Mouse (Mus musculus) midbrain, embryonic 14.5 days (tissue): Measurements from ENCODE around the gene Chdh. TPM values are rescaled to one million over a fixed set of nuclear protein-coding genes. Genes with fewer than 3 reads are reported as not detected.

Source experiments
- ATAC-seq: fragments of 200-750 bp; cut with Nextera tagmentation; 2 replicates; pipeline ENCODE4 v1.8.0; 2017; ENCODE audit warnings: moderate number of reproducible peaks, moderate library complexity; ENCODE audit not compliant: low FRiP score, low TSS enrichment
- DNase-seq: peaks from one replicate; pipeline ENCODE4 v3.0.0-alpha.2; 2015
- H3K27ac ChIP-seq: fragments of 300-500 bp; sonication (generic); replicated peaks from 2 replicates; pipeline ENCODE4 v1.5.1; 2014; ENCODE audit warnings: mild to moderate bottlenecking, low read depth, low read length, moderate library complexity
- H3K27me3 ChIP-seq: fragments of 300-500 bp; sonication (generic); 2 replicates; pipeline ENCODE4 v1.6.1; 2014; ENCODE audit warnings: low read length, control low read depth, mixed read lengths; ENCODE audit not compliant: control insufficient read depth, insufficient read depth
- H3K36me3 ChIP-seq: fragments of 300-500 bp; sonication (generic); 2 replicates; pipeline ENCODE4 v1.6.1; 2014; ENCODE audit warnings: low read length, control low read depth; ENCODE audit not compliant: control insufficient read depth, insufficient read depth
- H3K4me1 ChIP-seq: fragments of 300-500 bp; sonication (generic); 2 replicates; pipeline ENCODE4 v1.6.1; 2014; ENCODE audit warnings: mild to moderate bottlenecking, antibody characterized with exemption, low read length, control low read depth; ENCODE audit not compliant: control insufficient read depth, insufficient read depth
- H3K4me2 ChIP-seq: fragments of 300-500 bp; sonication (generic); 2 replicates; pipeline ENCODE4 v1.6.1; 2014; ENCODE audit warnings: mild to moderate bottlenecking, low read length, moderate library complexity
- H3K4me3 ChIP-seq: fragments of 300-500 bp; sonication (generic); replicated peaks from 2 replicates; pipeline ENCODE4 v1.5.1; 2014; ENCODE audit warnings: low read depth, low read length
- H3K9ac ChIP-seq: fragments of 300-500 bp; sonication (generic); replicated peaks from 2 replicates; pipeline ENCODE4 v1.6.1; 2014; ENCODE audit warnings: mild to moderate bottlenecking, low read length, moderate library complexity
- H3K9me3 ChIP-seq: fragments of 300-500 bp; sonication (generic); 2 replicates; pipeline ENCODE4 v1.6.1; 2016; ENCODE audit warnings: low read length, control low read depth, mixed read lengths; ENCODE audit not compliant: control insufficient read depth
- WGBS: fragments of 180-500 bp; shearing (Covaris S2); extraction: QIAGEN DNeasy Blood & Tissue Kit; methylation state at CpG from one replicate; pipeline ENCODE4 v1.1.7; 2014; 5-methylcytosine and 5-hydroxymethylcytosine counted together
- polyA plus RNA-seq: library from polyadenylated mRNA; unstranded; fragments of >200 nt; fragmentation: Nextera tagmentation; extraction: Ambion mirVana; gene quantifications from 2 replicates; pipeline ENCODE4 v1.2.1, GENCODE M21; 2014

Gene Chdh
- 0.21 and 0.45 TPM in 2 replicates for polyA plus RNA-seq

DNA sequence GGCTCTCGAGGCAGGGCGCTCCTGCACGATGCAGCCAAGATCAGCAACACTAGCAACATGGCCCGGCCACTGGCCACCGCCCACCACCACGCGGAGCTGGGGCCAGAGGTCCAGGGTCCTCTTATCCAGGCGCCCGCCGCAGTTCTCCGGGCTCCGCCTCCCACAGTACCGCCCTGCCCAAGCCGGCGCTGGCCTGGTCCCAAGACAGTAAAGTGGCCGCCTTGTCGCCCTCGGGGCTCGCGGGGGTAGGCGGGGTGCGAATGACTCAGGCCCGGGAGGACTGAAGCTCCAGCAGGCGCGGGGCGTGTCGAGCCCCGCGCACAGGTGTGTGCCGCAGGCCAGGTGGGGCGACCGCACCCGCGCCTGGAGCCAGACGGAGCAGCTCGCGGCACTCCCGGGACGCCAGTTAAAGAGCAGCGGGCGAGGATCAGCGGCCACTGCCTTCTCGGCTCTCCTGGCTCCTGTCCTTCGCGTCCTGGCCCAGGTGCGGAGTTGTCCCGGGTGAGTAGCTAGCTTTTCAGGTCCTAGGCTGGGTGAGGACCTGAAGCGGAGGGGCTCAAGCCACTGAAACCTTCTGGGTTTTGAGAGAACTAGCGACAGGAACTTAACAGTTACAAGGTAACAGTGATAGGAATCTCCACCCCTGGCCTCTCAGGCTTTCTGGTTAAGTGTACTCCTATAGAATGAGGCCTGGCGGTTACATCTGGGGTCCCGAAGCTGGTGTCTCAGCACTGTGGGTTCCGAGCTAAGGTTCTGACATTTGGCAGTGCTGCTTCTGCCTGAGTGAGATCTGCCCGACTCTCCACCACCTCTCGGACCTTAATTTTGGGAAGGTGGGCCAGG lies at the start of gene Chdh, which contains the start of gene Il17rb:
Gene Chdh, plus strand, starts transcription at position 291 of the 843 bp plus-strand sequence.
Gene Il17rb, minus strand, starts transcription at position 164 of the 843 bp plus-strand sequence.
- peak within 1 kb of the TSS; percentile 93 for H3K4me2 ChIP-seq
- 0 out of 2 replicates have a peak, but pooled peaks cover 3% of the 10 kb centered on the region for H3K27me3 ChIP-seq
- H3K36me3 ChIP-seq: no peaks in the 10 kb centered on the region
- H3K9me3 ChIP-seq: no peaks in the 10 kb centered on the region
- peak; percentile 62 for DNase-seq
- peak; percentile 50; the same call in 1 of the 2 replicates for ATAC-seq
- H3K4me1 ChIP-seq: peaks cover 6% of the 10 kb centered on the region
- no peak within 1 kb of the TSS for H3K27ac ChIP-seq
- WGBS: 11% methylated on average over 54 of the region's 54 CpGs
- H3K9ac ChIP-seq: peak within 1 kb of the TSS; percentile 54
- H3K4me3 ChIP-seq: peak within 1 kb of the TSS; percentile 40

DNA sequence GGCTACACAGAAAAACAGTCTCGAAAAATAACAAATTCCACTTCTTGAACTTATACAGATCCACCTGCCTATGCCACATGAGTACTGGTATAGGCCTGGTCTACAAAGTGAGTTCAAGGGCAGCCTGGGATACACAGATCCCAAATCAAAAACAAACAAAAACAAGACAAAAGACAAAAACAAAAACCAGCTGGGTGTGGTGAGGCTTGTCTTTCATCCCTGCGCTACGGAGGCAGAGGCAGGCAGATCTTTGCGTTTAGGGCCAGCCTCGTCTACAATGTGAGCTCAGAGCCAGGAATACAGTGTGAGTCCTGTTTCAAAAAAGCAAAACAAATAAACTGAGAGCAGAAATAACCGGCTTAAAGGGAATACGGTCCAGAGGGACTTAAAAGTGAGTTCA lies 41.2 kb upstream of the Chdh start:
- 66% methylated on average over 7 of the region's 7 CpGs for WGBS
- H3K27ac ChIP-seq: peak overlapping the region; percentile 78
- H3K9ac ChIP-seq: peak overlapping the region; percentile 46; the same call in 1 of the 2 replicates
- no peak for DNase-seq
- peak overlapping the region; percentile 62 for H3K4me2 ChIP-seq
- no peaks in the 10 kb centered on the region for H3K27me3 ChIP-seq
- H3K4me3 ChIP-seq: peak overlapping the region; percentile 93
- peaks cover 27% of the 10 kb centered on the region for H3K36me3 ChIP-seq
- no peaks in the 10 kb centered on the region for H3K9me3 ChIP-seq
- ATAC-seq: no peak
- peaks cover 14% of the 10 kb centered on the region for H3K4me1 ChIP-seq

DNA sequence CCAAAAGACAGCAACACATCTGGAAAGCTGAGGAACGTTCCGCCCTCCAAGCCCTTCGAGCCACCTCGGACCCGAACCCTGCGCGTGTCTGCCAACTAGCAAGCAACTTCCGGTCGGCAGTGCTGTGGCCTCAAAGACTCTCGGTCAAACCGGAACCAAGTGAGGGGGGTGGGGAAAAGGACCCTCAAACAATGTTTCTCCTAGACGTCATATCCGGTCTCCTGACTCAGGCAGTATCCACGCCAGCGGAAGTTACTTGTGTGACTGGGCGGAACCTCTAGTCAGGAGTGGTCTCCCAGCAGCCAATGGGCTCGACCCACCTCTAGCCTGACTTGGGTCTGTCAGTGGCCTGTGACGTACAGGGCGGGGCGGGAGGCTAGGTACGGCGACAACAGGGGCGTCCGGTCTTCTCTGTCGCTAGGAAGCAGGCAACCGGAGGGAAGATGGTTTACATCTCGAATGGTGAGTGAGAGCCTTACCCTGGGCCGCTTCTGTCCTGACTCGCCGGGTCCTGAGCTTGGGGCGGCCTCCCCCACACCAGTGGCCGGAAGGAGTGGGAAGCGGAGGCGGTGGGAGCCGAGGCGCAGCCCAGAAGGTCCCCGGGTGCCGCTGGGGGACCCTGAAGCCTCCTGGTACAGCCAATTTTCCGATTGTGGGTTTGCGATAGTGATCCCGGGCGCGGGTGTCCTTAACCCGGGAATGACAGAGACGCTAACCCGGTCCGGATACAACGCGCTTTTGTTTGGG lies 40.6 kb upstream of the Chdh start, which contains the start of gene Selenok:
Gene Selenok, plus strand, starts transcription at position 234 of the 747 bp plus-strand sequence.
- Histone ChIP-seq H3K4me1 (peaks cover 14% of the 10 kb centered on the region), H3K9me3 (no peaks in the 10 kb centered on the region), H3K27me3 (no peaks in the 10 kb centered on the region), H3K27ac (peak within 1 kb of the TSS; percentile 87), H3K9ac (peak within 1 kb of the TSS; percentile 95), H3K36me3 (peaks cover 33% of the 10 kb centered on the region), H3K4me2 (peak within 1 kb of the TSS; percentile 81), H3K4me3 (peak within 1 kb of the TSS; percentile 93)
- ATAC-seq (peak; percentile 100), DNase-seq (peak; percentile 100)
- under 1% methylated on average over 49 of the region's 49 CpGs for WGBS

DNA sequence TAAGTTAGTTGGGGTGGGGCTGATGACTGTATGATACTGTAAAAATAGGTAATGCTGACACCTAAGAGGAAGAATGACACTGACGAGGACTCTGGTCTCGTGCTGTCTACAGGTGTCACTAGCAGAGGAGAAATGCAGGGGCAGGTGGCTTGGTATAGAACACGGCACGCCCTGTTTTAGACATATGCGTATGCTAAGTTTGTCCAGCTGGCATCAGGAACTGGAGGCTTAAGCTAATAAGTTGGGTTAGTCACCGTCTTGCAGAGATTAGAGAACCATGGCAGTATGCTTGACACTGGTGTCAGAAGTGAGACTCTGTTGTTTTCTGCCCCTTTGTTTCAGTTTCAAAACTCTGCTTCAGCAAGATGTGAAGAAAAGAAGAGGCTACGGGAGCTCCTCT lies 37.4 kb upstream of the Chdh start:
- no peak for DNase-seq
- WGBS: 94% methylated on average over 7 of the region's 7 CpGs
- Histone ChIP-seq H3K36me3 (peaks cover 62% of the 10 kb centered on the region), H3K4me3 (no peak overlapping the region), H3K9me3 (no peaks in the 10 kb centered on the region), H3K27ac (no peak overlapping the region), H3K9ac (no peak overlapping the region), H3K4me2 (no peak overlapping the region), H3K4me1 (peaks cover 14% of the 10 kb centered on the region), H3K27me3 (no peaks in the 10 kb centered on the region)
- ATAC-seq: no peak

DNA sequence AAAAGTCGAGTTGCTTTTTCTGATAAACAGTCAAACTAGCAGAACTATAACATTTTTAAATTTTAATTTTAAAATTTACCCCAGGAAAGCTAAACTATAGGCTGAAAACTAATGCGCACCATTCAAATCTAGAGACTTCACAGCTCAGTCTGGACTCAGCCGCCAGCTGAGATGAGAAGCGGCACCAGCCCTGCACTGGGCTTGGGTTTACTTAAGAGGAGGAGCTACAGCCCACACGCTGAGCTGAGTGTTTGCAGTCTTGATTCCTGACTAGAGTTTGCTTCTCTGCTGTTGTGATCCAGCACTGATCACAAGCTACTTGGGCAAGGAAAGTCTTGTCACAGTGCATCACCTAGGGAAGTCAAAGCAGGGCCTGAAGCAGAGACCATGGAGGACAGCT lies 36.8 kb upstream of the Chdh start:
- WGBS: 87% methylated on average over 5 of the region's 5 CpGs
- peaks cover 65% of the 10 kb centered on the region for H3K36me3 ChIP-seq

DNA sequence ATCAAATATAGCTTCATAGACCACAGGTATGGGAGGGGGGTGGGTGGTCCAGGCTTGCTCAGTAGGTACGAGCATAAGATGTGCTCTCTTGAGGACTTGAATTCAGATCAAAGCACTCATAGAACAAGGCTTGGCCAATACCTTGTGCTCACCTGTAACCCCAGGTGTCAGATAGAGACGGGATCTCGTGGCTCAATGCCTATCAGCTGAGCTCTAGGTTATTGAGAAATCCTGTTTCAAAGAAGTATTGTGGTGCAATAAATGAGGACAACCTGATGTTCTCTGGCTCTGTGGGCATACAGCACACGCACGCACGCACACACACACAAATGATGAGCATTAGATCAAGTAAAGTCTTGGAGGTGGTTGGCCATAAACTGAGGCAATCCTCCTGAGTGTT lies 31.9 kb upstream of the Chdh start:
- H3K27ac ChIP-seq: no peak overlapping the region
- DNase-seq (no peak), ATAC-seq (no peak)
- 96% methylated on average over 6 of the region's 6 CpGs for WGBS
- H3K4me2 ChIP-seq: no peak overlapping the region
- peaks cover 64% of the 10 kb centered on the region for H3K36me3 ChIP-seq
- H3K9me3 ChIP-seq: no peaks in the 10 kb centered on the region
- 0 out of 2 replicates have a peak, but pooled peaks cover 3% of the 10 kb centered on the region for H3K4me1 ChIP-seq
- H3K9ac ChIP-seq: no peak overlapping the region
- no peak overlapping the region for H3K4me3 ChIP-seq
- no peaks in the 10 kb centered on the region for H3K27me3 ChIP-seq

More for the DNA sequence above, 36.8 kb upstream of the Chdh start:
- Histone ChIP-seq H3K4me3 (no peak overlapping the region), H3K27ac (no peak overlapping the region), H3K4me2 (no peak overlapping the region), H3K9me3 (no peaks in the 10 kb centered on the region), H3K9ac (no peak overlapping the region), H3K4me1 (peaks cover 14% of the 10 kb centered on the region), H3K27me3 (no peaks in the 10 kb centered on the region)
- no peak for ATAC-seq
- no peak for DNase-seq

DNA sequence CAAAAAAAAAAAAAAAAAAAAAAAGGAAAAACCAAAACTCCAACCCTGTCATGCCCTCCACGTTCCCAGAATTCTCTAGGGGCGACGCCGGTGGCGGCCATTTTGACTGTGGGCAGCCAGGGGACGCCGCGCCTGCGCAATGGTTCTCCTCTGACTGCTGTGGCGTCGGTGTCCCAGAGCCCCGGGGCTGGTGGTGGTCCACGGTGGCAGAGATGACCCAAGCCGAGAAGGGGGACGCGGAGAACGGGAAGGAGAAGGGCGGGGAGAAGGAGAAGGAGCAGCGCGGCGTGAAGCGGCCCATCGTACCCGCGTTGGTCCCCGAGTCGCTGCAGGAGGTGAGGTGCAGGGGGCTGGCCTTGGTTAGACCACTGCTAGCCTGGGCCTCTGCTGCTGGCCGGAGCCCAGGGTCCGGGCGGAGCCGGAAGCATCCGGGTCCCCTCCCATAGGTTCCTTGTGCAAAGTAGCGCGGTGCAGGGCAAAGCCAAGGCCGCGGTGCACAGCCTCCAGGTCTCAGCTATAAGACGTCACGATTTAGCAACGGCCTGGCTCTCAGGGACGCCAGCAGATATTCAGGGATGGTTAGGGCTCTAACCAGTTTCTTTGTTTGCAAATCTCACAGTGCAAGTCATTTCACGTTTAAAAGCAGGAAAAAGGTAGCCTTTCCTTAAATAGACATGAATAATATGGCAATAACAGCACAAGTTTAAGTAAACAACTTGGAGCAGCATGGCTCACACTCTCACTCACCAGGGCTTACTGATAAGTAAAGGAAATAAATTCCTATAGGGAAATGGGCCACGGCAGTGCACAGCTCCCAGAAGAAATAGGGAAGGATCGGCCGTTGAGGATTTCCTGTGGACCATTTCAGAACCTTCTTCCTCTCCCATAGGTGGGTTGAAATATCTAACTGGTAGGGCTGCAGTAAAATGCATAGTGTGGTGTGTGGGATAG lies 30.3 kb upstream of the Chdh start, which contains the start of gene Actr8:
Gene Actr8, plus strand, starts transcription at position 84 of the 951 bp plus-strand sequence.
- ATAC-seq (peak; percentile 96), DNase-seq (peak; percentile 97)
- Histone ChIP-seq H3K36me3 (peaks cover 64% of the 10 kb centered on the region), H3K9ac (peak within 1 kb of the TSS; percentile 84), H3K4me2 (peak within 1 kb of the TSS; percentile 77), H3K9me3 (no peaks in the 10 kb centered on the region), H3K27me3 (no peaks in the 10 kb centered on the region), H3K4me1 (0 out of 2 replicates have a peak, but pooled peaks cover 3% of the 10 kb centered on the region), H3K27ac (peak within 1 kb of the TSS; percentile 91), H3K4me3 (peak within 1 kb of the TSS; percentile 85)
- WGBS: 2% methylated on average over 44 of the region's 44 CpGs
